Mouse (Mus musculus) forebrain, embryonic 15.5 days (tissue): ENCODE measurements around the gene Rgs12. TPM values are rescaled to one million over a fixed set of nuclear protein-coding genes. Genes with fewer than 3 reads are reported as not detected.

Source experiments
- ATAC-seq: fragments of 200-750 bp; cut with Nextera tagmentation; replicated peaks from 2 replicates; pipeline ENCODE4 v1.8.0; 2017; ENCODE audit warnings: mild to moderate bottlenecking, moderate TSS enrichment, moderate library complexity
- H3K27ac ChIP-seq: fragments of 300-500 bp; sonication (generic); replicated peaks from 2 replicates; pipeline ENCODE4 v1.5.1; 2015; ENCODE audit warnings: mild to moderate bottlenecking, inconsistent platforms
- H3K27me3 ChIP-seq: fragments of 300-500 bp; sonication (generic); 2 replicates; pipeline ENCODE4 v1.6.1; 2015; ENCODE audit warnings: inconsistent platforms
- H3K36me3 ChIP-seq: fragments of 300-500 bp; sonication (generic); 2 replicates; pipeline ENCODE4 v1.6.1; 2015; ENCODE audit warnings: mild to moderate bottlenecking, inconsistent platforms
- H3K4me1 ChIP-seq: fragments of 300-500 bp; sonication (generic); 2 replicates; pipeline ENCODE4 v1.6.1; 2015; ENCODE audit warnings: inconsistent platforms
- H3K4me2 ChIP-seq: fragments of 300-500 bp; sonication (generic); replicated peaks from 2 replicates; pipeline ENCODE4 v1.6.1; 2015; ENCODE audit warnings: mild to moderate bottlenecking, inconsistent platforms
- H3K4me3 ChIP-seq: fragments of 300-500 bp; sonication (generic); 2 replicates; pipeline ENCODE4 v1.5.1; 2015; ENCODE audit warnings: mild to moderate bottlenecking, inconsistent platforms
- H3K9ac ChIP-seq: fragments of 300-500 bp; sonication (generic); replicated peaks from 2 replicates; pipeline ENCODE4 v1.6.1; 2015; ENCODE audit warnings: mild to moderate bottlenecking, inconsistent platforms
- H3K9me3 ChIP-seq: fragments of 300-500 bp; sonication (generic); 2 replicates; pipeline ENCODE4 v1.6.1; 2016; ENCODE audit warnings: inconsistent platforms
- WGBS: fragments of 180-500 bp; shearing (Covaris S2); methylation state at CpG from one replicate; pipeline ENCODE4 v1.1.7; 2015; ENCODE audit warnings: mixed read lengths; 5-methylcytosine and 5-hydroxymethylcytosine counted together
- polyA plus RNA-seq: library from polyadenylated mRNA; unstranded; fragments of >200 nt; fragmentation: Nextera tagmentation; extraction: Ambion mirVana; gene quantifications from 2 replicates; pipeline ENCODE4 v1.2.1, GENCODE M21; 2015

The Rgs12 gene
- 64.7 and 64.9 TPM in 2 replicates for polyA plus RNA-seq

DNA sequence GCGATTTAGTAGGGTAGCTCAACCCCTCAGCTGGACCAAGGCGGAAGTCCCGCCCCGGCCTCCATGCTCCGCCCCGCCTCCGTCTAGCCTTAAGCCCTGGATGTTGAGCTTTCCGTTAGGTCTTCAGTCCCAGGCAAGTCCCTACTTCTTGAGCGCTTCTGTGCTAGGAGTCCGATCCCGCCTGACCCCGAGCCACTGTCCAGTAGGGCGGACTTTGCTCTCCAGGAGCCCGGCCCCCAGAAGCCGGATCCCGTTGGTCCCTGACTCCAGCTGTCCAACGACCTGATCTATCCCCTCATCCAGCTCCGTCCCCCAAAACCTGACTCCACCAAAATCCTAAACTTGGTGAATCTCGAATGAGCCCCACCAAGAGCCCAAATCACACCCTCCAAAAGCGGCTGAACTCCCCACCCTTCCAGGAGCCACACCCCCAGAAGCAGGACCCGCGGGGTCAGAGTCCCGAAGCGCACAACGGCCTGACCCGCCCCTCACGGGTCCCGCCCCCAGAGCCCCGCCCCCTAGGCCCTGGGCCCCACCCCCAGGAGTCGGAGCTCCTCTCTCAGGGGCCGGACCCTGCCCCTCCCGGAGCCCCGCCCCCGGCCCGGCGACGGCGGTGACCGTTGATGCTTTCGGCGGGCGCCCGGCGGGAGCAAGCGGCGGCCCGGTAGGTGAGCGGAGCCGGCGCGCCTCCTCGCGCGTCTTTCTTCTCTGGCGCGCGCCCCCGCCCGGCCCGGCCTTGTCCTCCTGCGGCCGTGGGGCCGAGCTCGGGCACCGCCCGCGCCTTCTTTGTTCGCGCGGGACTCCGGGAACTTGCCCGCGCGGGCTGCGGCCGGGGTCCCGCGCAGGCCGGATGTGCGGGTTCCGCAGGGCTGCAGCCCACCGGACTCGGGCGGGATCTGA lies at the start of gene Rgs12:
TSS of gene Rgs12 (plus strand) at position 585 of the 900 bp plus-strand sequence.
- Histone ChIP-seq H3K9ac (peak within 1 kb of the TSS; percentile 98), H3K27ac (peak within 1 kb of the TSS; percentile 90), H3K9me3 (no peaks in the 10 kb centered on the region), H3K27me3 (no peaks in the 10 kb centered on the region), H3K4me1 (peaks cover 33% of the 10 kb centered on the region), H3K4me2 (peak within 1 kb of the TSS; percentile 82), H3K36me3 (peaks cover 5% of the 10 kb centered on the region; the same call in 1 of the 2 replicates), H3K4me3 (peak within 1 kb of the TSS; percentile 91)
- WGBS, result under 1% methylated on average over 74 of the region's 84 CpGs
- ATAC-seq, result peak; percentile 88

DNA sequence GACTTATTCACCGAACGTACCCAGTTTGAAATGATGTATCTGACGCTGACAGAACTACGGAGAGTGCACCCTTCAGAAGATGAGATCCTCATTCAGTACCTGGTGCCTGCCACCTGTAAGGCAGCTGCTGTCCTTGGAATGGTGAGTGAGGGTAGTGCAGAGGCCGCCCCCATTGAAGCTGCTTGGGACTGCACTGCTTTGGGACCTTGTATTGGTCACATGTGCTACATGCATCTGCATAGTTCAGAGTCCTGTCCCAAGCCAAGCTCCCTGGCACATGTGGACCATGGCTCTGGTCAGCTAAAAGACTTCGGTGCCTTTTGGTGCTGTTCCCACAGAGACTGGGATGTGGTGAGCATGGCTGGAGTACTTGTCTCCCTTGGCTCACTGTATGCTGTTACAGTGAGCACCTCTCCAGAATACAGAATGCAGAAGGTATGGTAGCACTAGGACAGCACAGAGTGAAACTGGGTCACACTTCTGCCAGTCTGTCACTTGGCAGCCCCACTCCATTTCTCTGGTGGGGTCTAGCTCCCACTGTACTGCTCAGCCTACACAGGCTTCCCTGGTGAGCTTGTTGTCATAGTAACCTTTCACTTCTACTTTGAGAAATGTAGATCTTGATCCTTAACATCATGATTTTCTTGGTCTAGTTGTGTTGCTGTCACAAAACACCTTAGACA lies 49.3 kb upstream of the Rgs12 start:
- H3K27me3 ChIP-seq, result no peaks in the 10 kb centered on the region
- peaks cover 63% of the 10 kb centered on the region for H3K36me3 ChIP-seq
- WGBS, result 97% methylated on average over 6 of the region's 6 CpGs

DNA sequence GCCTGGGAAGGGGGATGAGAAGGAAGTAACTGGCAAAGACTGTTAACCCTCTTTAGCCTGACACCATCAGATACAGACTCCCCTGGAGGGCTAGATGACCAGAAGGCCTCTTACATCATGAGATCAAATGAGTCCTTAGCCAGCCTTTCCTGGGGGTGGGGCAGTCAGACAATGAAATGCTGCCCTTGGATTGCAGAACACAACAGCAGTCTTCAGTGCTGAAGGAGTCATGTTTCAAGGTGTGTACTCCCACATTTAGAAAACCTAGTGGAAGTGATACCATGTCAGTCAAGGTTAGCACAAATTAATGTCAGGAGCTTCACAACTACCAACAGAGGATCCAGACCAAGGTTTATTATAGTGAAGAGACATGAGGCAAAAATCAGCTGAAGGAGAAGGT lies 46.9 kb upstream of the Rgs12 start:
- H3K4me1 ChIP-seq, result no peaks in the 10 kb centered on the region
- ATAC-seq, result no peak
- no peak overlapping the region for H3K4me2 ChIP-seq
- H3K27ac ChIP-seq, result no peak overlapping the region
- H3K27me3 ChIP-seq, result no peaks in the 10 kb centered on the region
- H3K9me3 ChIP-seq, result no peaks in the 10 kb centered on the region
- no peak overlapping the region for H3K9ac ChIP-seq
- H3K4me3 ChIP-seq, result no peak overlapping the region
- peaks cover 70% of the 10 kb centered on the region for H3K36me3 ChIP-seq

More for the DNA sequence above, 49.3 kb upstream of the Rgs12 start:
- Histone ChIP-seq H3K4me1 (no peaks in the 10 kb centered on the region), H3K27ac (no peak overlapping the region), H3K4me2 (no peak overlapping the region), H3K9ac (no peak overlapping the region), H3K4me3 (no peak overlapping the region), H3K9me3 (no peaks in the 10 kb centered on the region)
- no peak for ATAC-seq

DNA sequence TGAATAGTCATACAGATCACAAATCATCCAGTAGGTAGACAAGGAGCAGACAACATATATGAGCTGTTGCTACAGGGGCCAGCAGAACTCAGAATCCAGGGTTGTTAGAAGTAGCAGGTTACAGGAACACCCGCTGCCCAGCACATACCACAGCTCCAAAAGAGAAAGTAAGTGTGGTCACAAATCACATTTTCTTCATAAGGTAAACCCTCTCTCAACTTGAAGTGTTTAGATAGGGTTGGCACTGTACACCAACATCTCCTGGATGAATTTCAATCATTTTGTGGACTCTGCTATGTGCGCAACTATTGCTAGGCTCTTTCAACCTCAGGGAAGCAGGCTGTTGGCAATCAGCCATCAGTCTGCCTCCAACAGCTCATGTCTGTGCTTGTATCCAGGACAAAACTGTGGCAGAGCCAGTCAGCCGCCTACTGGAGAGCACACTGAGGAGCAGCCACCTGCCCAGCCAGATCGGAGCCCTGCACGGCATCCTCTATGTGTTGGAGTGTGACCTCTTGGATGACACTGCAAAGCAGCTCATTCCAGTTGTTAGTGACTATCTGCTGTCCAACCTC lies 46.3 kb upstream of the Rgs12 start:
- no peaks in the 10 kb centered on the region for H3K9me3 ChIP-seq
- no peak overlapping the region for H3K4me2 ChIP-seq
- H3K36me3 ChIP-seq, result peaks cover 71% of the 10 kb centered on the region
- WGBS, result 65% methylated on average over 5 of the region's 5 CpGs
- H3K9ac ChIP-seq, result no peak overlapping the region
- no peaks in the 10 kb centered on the region for H3K27me3 ChIP-seq
- no peaks in the 10 kb centered on the region for H3K4me1 ChIP-seq
- H3K4me3 ChIP-seq, result no peak overlapping the region
- H3K27ac ChIP-seq, result no peak overlapping the region
- ATAC-seq, result 0 out of 2 replicates have a peak, but pooled peaks have one; percentile 35

DNA sequence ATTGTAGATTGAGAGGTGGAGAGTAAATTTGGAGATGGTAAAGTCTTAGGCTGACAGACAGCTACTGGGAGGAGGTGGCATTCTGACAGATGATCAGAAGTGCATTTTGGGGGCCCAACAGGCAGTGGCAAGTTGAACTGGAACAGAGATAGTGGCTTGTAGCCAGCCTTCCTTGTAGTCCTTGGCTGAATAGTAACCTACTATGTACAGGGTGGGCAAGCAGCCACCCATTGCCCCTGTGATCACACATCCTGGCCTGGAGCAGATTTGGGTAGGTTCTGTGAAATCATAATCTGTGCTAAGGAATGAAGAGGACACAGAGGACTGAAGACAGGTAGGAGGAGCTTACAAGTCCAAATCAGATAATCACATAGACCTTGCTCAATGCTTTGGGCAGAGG lies 44.8 kb upstream of the Rgs12 start:
- ATAC-seq, result no peak
- peaks cover 71% of the 10 kb centered on the region for H3K36me3 ChIP-seq
- no peak overlapping the region for H3K4me2 ChIP-seq
- H3K9ac ChIP-seq, result no peak overlapping the region
- H3K9me3 ChIP-seq, result no peaks in the 10 kb centered on the region
- no peak overlapping the region for H3K4me3 ChIP-seq
- H3K27me3 ChIP-seq, result no peaks in the 10 kb centered on the region
- no peak overlapping the region for H3K27ac ChIP-seq
- H3K4me1 ChIP-seq, result no peaks in the 10 kb centered on the region

DNA sequence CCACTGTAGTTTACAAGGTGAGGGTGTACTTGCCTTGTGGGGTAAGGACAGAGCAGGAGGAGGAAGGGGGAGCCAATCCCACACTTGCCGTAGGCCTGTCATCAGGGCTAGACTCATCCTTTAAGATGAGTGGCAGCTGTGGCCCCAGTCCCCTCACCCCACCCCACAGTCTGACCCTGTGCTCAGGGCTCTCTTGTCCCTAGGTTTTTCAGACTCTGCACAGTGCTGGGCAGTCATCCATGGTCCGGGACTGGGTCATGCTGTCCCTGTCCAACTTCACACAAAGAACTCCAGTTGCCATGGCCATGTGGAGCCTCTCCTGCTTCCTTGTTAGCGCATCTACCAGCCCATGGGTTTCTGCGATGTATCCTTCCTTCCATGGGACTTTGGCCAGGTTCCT lies 42.0 kb upstream of the Rgs12 start:
- 95% methylated on average over 4 of the region's 4 CpGs for WGBS
- H3K4me3 ChIP-seq, result no peak overlapping the region
- ATAC-seq, result no peak

DNA sequence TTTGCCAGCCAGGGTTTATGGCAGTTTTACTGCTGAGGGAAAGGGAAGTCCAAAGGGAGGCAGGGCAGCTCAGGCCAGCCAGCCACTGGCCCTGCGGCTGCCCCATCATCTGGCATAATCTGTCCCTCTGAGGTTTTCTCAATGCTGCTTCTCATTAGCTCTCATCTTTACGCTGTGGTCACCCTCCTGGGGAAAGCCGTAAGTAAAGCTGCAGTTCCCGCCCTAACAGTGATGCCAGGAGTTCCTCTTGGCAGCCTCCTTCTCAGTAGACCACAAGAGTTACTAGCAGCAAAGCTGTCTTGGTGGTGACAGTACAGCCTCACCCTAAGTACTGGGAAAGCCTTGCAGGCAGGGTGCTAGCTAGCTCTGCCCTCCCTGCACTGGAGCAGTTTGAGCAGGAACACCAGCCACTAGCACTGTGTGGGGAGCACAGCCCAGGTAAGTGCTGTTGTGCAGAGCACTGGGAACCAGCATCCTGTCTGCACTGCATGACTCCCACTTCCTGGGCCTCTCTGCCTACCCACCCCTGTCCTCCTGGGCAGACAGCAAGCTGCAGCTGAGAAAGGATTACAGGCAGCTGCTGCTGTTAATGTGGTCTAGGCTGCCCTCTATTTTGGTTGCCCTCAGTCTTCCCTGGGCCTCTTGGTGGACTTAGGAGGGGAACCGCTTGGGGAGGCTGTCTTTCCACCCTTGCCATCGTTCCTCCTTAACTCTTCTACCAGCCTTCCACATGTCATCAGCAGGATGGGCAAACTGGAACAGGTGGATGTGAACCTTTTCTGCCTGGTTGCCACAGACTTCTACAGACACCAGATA lies 41.1 kb upstream of the Rgs12 start, which contains the start of gene Msantd1:
TSS of gene Msantd1 (plus strand) at position 103 of the 816 bp plus-strand sequence.
- 77% methylated on average over 6 of the region's 6 CpGs for WGBS
- Histone ChIP-seq H3K27ac (no peak within 1 kb of the TSS), H3K27me3 (no peaks in the 10 kb centered on the region), H3K36me3 (peaks cover 62% of the 10 kb centered on the region), H3K9ac (no peak within 1 kb of the TSS), H3K9me3 (no peaks in the 10 kb centered on the region), H3K4me2 (no peak within 1 kb of the TSS), H3K4me1 (no peaks in the 10 kb centered on the region), H3K4me3 (no peak within 1 kb of the TSS)
- ATAC-seq, result no peak

More for the DNA sequence above, 42.0 kb upstream of the Rgs12 start:
- H3K9ac ChIP-seq, result no peak overlapping the region
- H3K4me2 ChIP-seq, result no peak overlapping the region
- no peaks in the 10 kb centered on the region for H3K4me1 ChIP-seq
- H3K27me3 ChIP-seq, result no peaks in the 10 kb centered on the region
- H3K36me3 ChIP-seq, result peaks cover 64% of the 10 kb centered on the region
- H3K27ac ChIP-seq, result no peak overlapping the region
- no peaks in the 10 kb centered on the region for H3K9me3 ChIP-seq

DNA sequence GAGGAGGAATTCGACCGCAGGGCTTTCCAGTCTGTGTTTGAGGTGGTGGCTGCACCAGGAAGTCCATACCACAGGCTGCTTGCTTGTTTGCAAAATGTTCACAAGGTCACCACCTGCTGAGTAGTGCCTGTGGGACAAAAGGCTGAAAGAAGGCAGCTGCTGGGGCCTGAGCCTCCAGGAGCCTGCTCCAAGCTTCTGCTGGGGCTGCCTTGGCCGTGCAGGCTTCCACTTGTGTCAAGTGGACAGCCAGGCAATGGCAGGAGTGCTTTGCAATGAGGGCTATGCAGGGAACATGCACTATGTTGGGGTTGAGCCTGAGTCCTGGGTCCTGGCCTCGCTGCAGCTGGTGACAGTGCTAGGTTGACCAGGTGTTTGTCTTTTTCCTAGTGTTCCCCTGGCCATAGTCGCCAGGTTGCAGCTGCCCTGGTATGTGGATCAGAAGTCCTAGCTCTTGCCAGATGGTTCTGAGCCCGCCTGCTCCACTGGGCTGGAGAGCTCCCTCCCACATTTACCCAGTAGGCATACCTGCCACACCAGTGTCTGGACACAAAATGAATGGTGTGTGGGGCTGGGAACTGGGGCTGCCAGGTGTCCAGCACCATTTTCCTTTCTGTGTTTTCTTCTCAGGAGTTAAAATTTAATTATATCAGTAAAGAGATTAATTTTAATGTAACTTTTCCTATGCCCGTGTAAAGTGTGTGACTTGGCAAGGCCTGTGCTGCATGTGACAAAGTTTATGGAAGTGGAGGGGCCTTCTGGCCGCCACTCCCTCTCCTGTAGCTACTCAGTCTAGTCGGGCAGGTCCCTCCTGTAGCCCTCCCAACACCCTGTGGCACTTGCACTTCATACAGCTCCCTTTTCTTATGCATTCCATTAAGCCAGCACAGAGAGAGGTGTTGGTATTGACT lies 40.3 kb upstream of the Rgs12 start:
- no peaks in the 10 kb centered on the region for H3K4me1 ChIP-seq
- WGBS, result 76% methylated on average over 9 of the region's 9 CpGs
- no peak overlapping the region for H3K9ac ChIP-seq
- H3K9me3 ChIP-seq, result no peaks in the 10 kb centered on the region
- H3K27ac ChIP-seq, result no peak overlapping the region
- H3K4me2 ChIP-seq, result no peak overlapping the region
- H3K27me3 ChIP-seq, result no peaks in the 10 kb centered on the region
- no peak overlapping the region for H3K4me3 ChIP-seq
- ATAC-seq, result no peak
- H3K36me3 ChIP-seq, result peaks cover 60% of the 10 kb centered on the region

DNA sequence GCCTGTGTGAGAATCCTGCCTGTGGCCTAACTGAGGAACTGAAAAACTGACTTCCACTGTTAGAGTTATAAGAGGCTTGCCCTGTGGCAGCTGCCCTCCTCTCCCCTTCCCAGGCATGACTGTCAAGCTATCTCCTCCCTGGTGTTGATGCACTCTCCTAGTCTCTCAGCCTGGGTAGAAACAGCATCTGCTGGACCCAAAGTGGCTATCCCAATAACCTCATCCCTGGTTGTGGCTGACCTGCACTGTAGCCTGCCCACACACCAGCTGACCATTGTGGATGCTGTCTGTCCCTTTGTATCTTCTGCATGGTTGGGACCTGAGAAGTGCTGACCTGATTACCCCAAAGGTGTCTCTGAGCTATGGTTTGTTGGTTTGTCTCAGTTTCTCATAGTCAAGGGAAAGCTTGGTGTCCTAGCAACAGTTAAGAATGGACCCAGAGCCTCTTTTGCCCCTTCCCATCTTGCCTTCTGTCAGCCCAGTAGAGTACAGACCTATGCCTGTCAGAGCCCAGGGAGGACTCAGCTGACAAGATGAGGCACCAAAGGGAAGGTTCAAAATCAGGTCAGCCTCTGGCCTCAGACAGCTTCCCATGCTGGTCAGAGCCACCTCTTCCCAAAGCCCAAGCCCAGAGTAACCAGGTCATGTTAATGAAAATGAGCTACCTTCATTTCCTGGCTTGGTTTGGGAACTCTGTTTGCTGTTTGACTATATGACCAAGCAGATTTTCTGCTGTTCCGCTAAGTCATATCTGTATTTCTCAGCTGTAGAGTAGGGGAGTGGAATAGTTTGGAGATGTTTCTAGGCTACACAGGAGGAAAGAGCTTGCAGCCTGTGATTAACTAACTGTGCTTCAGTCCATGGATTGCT lies 39.4 kb upstream of the Rgs12 start:
- ATAC-seq, result no peak
- peaks cover 52% of the 10 kb centered on the region for H3K36me3 ChIP-seq
- no peak overlapping the region for H3K27ac ChIP-seq
- no peak overlapping the region for H3K9ac ChIP-seq
- no peaks in the 10 kb centered on the region for H3K9me3 ChIP-seq
- 90% methylated on average over 1 of the region's 1 CpGs for WGBS
- H3K4me2 ChIP-seq, result no peak overlapping the region
- H3K27me3 ChIP-seq, result no peaks in the 10 kb centered on the region
- H3K4me3 ChIP-seq, result no peak overlapping the region
- no peaks in the 10 kb centered on the region for H3K4me1 ChIP-seq

DNA sequence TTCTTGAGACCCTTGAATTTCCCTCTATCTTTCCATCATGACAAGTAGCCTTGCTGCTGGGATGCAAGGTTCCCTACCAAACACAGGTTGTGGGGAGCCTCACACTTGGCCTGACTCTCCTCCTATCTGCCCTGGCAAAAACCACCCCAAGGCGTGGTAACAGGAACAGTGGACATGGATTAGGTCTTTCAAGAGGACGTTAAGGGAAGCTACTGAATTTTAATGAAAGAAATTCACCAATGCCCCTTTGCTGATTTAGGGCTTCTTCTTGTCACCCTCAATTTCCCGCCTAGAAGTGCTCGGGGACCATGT lies 38.8 kb upstream of the Rgs12 start:
- Histone ChIP-seq H3K9me3 (no peaks in the 10 kb centered on the region), H3K36me3 (peaks cover 46% of the 10 kb centered on the region), H3K27me3 (no peaks in the 10 kb centered on the region), H3K4me1 (no peaks in the 10 kb centered on the region), H3K27ac (no peak overlapping the region), H3K4me2 (no peak overlapping the region), H3K9ac (no peak overlapping the region), H3K4me3 (no peak overlapping the region)
- WGBS, result 81% methylated on average over 4 of the region's 4 CpGs
- ATAC-seq, result no peak
